Mouse (Mus musculus) embryonic facial prominence, embryonic 11.5 days (tissue): Measurements from ENCODE around the gene Olfr828. TPM values are rescaled to one million over a fixed set of nuclear protein-coding genes. Genes with fewer than 3 reads are reported as not detected.

Experiments used
- ATAC-seq: fragments of 200-750 bp; cut with Nextera tagmentation; replicated peaks from 2 replicates; pipeline ENCODE4 v1.8.0; 2017; ENCODE audit warnings: low read depth; ENCODE audit not compliant: insufficient number of reproducible peaks, low FRiP score, low TSS enrichment
- DNase-seq: peaks from one replicate; pipeline ENCODE4 v3.0.0-alpha.2; 2015; ENCODE audit warnings: low spot score
- H3K27ac ChIP-seq: fragments of 300-500 bp; sonication (generic); replicated peaks from 2 replicates; pipeline ENCODE4 v1.5.1; 2014; ENCODE audit warnings: mild to moderate bottlenecking, low read depth, low read length, control low read depth
- H3K27me3 ChIP-seq: fragments of 300-500 bp; sonication (generic); 2 replicates; pipeline ENCODE4 v1.6.1; 2014; ENCODE audit warnings: mild to moderate bottlenecking, low read length, moderate library complexity, mixed read lengths; ENCODE audit not compliant: control insufficient read depth, insufficient read depth
- H3K36me3 ChIP-seq: fragments of 300-500 bp; sonication (generic); replicated peaks from 2 replicates; pipeline ENCODE4 v1.6.1; 2014; ENCODE audit warnings: low read depth, mild to moderate bottlenecking, low read length, moderate library complexity, mixed read lengths; ENCODE audit not compliant: control insufficient read depth, insufficient read depth
- H3K4me1 ChIP-seq: fragments of 300-500 bp; sonication (generic); 2 replicates; pipeline ENCODE4 v1.6.1; 2014; ENCODE audit warnings: low read length, mixed read lengths; ENCODE audit not compliant: control insufficient read depth, insufficient read depth
- H3K4me2 ChIP-seq: fragments of 300-500 bp; sonication (generic); 2 replicates; pipeline ENCODE4 v1.6.1; 2014; ENCODE audit warnings: low read depth, mild to moderate bottlenecking, control low read depth, low read length, moderate library complexity
- H3K4me3 ChIP-seq: fragments of 300-500 bp; sonication (generic); 2 replicates; pipeline ENCODE4 v1.5.1; 2014; ENCODE audit warnings: low read depth, low read length, control low read depth
- H3K9ac ChIP-seq: fragments of 300-500 bp; sonication (generic); replicated peaks from 2 replicates; pipeline ENCODE4 v1.6.1; 2014; ENCODE audit warnings: mild to moderate bottlenecking, control low read depth, low read length
- H3K9me3 ChIP-seq: fragments of 300-500 bp; sonication (generic); replicated peaks from 2 replicates; pipeline ENCODE4 v1.6.1; 2016; ENCODE audit warnings: mild to moderate bottlenecking, low read length, inconsistent platforms, mixed read lengths; ENCODE audit not compliant: control insufficient read depth
- WGBS: fragments of 180-500 bp; shearing (Covaris S2); extraction: QIAGEN DNeasy Blood & Tissue Kit; methylation state at CpG from one replicate; pipeline ENCODE4 v1.1.7; 2014; 5-methylcytosine and 5-hydroxymethylcytosine counted together
- polyA plus RNA-seq: library from polyadenylated mRNA; unstranded; fragments of >200 nt; fragmentation: Nextera tagmentation; extraction: Ambion mirVana; gene quantifications from 2 replicates; pipeline ENCODE4 v1.2.1, GENCODE M21; 2014

The Olfr828 gene
- not detected in 2 replicates for polyA plus RNA-seq

- H3K4me3 ChIP-seq, result no peak within 1 kb of the TSS
- no peak for ATAC-seq
- no peaks in the 10 kb centered on the region for H3K36me3 ChIP-seq
- no peaks in the 10 kb centered on the region for H3K27me3 ChIP-seq
- no peak within 1 kb of the TSS for H3K27ac ChIP-seq
- no peak within 1 kb of the TSS for H3K4me2 ChIP-seq
- H3K4me1 ChIP-seq, result no peaks in the 10 kb centered on the region
- H3K9me3 ChIP-seq, result no peaks in the 10 kb centered on the region
- DNase-seq, result no peak
- no peak within 1 kb of the TSS for H3K9ac ChIP-seq
Observed at GRCm38 (mm10) chr9:18819426-18819825, at the start of gene Olfr828. Gene Olfr828, minus strand, starts transcription at chr9:18819526.

GRCm38 (mm10) chr9:18854633-18855032 is 35.3 kb upstream of the Olfr828 start, which contains the start of gene Olfr829:
Gene Olfr829, plus strand, starts transcription at chr9:18854933.
- Histone ChIP-seq H3K36me3 (no peaks in the 10 kb centered on the region), H3K27me3 (no peaks in the 10 kb centered on the region), H3K4me2 (no peak within 1 kb of the TSS), H3K9me3 (no peaks in the 10 kb centered on the region), H3K4me3 (no peak within 1 kb of the TSS), H3K27ac (no peak within 1 kb of the TSS), H3K9ac (no peak within 1 kb of the TSS), H3K4me1 (no peaks in the 10 kb centered on the region)
- DNase-seq (no peak), ATAC-seq (no peak)
- 74% methylated on average over 1 of the region's 1 CpGs for WGBS

- 53% methylated on average over 7 of the region's 7 CpGs for WGBS
- ATAC-seq (no peak), DNase-seq (no peak)
Observed at GRCm38 (mm10) chr9:18785316-18785715, 34.0 kb downstream of the Olfr828 start.

GRCm38 (mm10) chr9:18779476-18779875 is 39.9 kb downstream of the Olfr828 start:
- no peak overlapping the region for H3K27ac ChIP-seq
- H3K9me3 ChIP-seq, result no peaks in the 10 kb centered on the region
- DNase-seq (no peak), ATAC-seq (no peak)
- no peak overlapping the region for H3K4me3 ChIP-seq
- no peak overlapping the region for H3K9ac ChIP-seq
- WGBS, result 65% methylated on average over 24 of the region's 24 CpGs
- no peak overlapping the region for H3K4me2 ChIP-seq
- H3K4me1 ChIP-seq, result no peaks in the 10 kb centered on the region
- no peaks in the 10 kb centered on the region for H3K36me3 ChIP-seq
- H3K27me3 ChIP-seq, result no peaks in the 10 kb centered on the region

More at GRCm38 (mm10) chr9:18785316-18785715, 34.0 kb downstream of the Olfr828 start:
- Histone ChIP-seq H3K4me3 (no peak overlapping the region), H3K4me2 (no peak overlapping the region), H3K27me3 (no peaks in the 10 kb centered on the region), H3K36me3 (no peaks in the 10 kb centered on the region), H3K4me1 (no peaks in the 10 kb centered on the region), H3K9ac (no peak overlapping the region), H3K27ac (no peak overlapping the region), H3K9me3 (no peaks in the 10 kb centered on the region; the same call in 1 of the 2 replicates)

- Histone ChIP-seq H3K4me2 (no peak overlapping the region), H3K9me3 (no peaks in the 10 kb centered on the region), H3K27ac (no peak overlapping the region), H3K27me3 (no peaks in the 10 kb centered on the region), H3K4me1 (no peaks in the 10 kb centered on the region), H3K9ac (no peak overlapping the region), H3K4me3 (no peak overlapping the region), H3K36me3 (no peaks in the 10 kb centered on the region)
- ATAC-seq (no peak), DNase-seq (no peak)
- WGBS, result 53% methylated on average over 1 of the region's 1 CpGs
Observed at GRCm38 (mm10) chr9:18778981-18779380, 40.3 kb downstream of the Olfr828 start.

Other genes starting within 250 kb of the Olfr828 start
- gene Muc16, start 145.0 kb downstream of the Olfr828 start, polyA plus RNA-seq, result 0.01 TPM in 1 of 2 replicates, not detected in the other
- gene Olfr24, start 55.5 kb downstream of the Olfr828 start, polyA plus RNA-seq, result not detected in 2 replicates
- gene Olfr829, start 35.4 kb upstream of the Olfr828 start, polyA plus RNA-seq, result not detected in 2 replicates
- gene Olfr830, start 55.2 kb upstream of the Olfr828 start, polyA plus RNA-seq, result not detected in 2 replicates
- not detected in 2 replicates for gene Olfr832, start 117.6 kb upstream of the Olfr828 start, polyA plus RNA-seq
- gene Olfr834, start 168.5 kb upstream of the Olfr828 start, polyA plus RNA-seq, result not detected in 2 replicates
- gene Olfr835, start 213.2 kb upstream of the Olfr828 start, polyA plus RNA-seq, result not detected in 2 replicates